Mouse (Mus musculus) cerebellum, postnatal 36 days (tissue): ENCODE measurements around the gene Slc17a5.

ENCODE experiments used
- DNase-seq, 2 experiments: peaks; one replicate each; pipeline ENCODE4 v3.0.0; 2021 to 2022; ENCODE audit warnings: mixed read lengths in 2 of 2

Slc17a5 gene

GRCm38 (mm10) chr9:78587914-78588313 is at the start of gene Slc17a5:
Slc17a5 (minus strand) TSS chr9:78588041.
- peak; percentile 87 to 90 for DNase-seq

- DNase-seq, result no peak
Measured at GRCm38 (mm10) chr9:78633976-78634375, 46.1 kb upstream of the Slc17a5 start.

GRCm38 (mm10) chr9:78631755-78632434 is 44.1 kb upstream of the Slc17a5 start:
- no peak for DNase-seq

GRCm38 (mm10) chr9:78629991-78630390 is 42.1 kb upstream of the Slc17a5 start:
- DNase-seq, result peak in 1 of 2 experiments; percentile 4

- DNase-seq, result no peak
Measured at GRCm38 (mm10) chr9:78623301-78623747, 35.5 kb upstream of the Slc17a5 start.

- DNase-seq, result no peak
Measured at GRCm38 (mm10) chr9:78619285-78619684, 31.4 kb upstream of the Slc17a5 start.

- DNase-seq, result peak; percentile 10 to 18
Measured at GRCm38 (mm10) chr9:78615401-78616021, 27.7 kb upstream of the Slc17a5 start, which contains the start of gene Cd109. Cd109 (plus strand) TSS chr9:78615546.

GRCm38 (mm10) chr9:78614201-78614600 is 26.4 kb upstream of the Slc17a5 start:
- peak in 1 of 2 experiments; percentile 5 for DNase-seq

- DNase-seq, result no peak
Measured at GRCm38 (mm10) chr9:78601046-78601730, 13.3 kb upstream of the Slc17a5 start.

- no peak for DNase-seq
Measured at GRCm38 (mm10) chr9:78599927-78600326, 12.1 kb upstream of the Slc17a5 start.

- DNase-seq, result peak; percentile 34 to 48
Measured at GRCm38 (mm10) chr9:78596834-78597233, 9.0 kb upstream of the Slc17a5 start.

- DNase-seq, result no peak
Measured at GRCm38 (mm10) chr9:78595769-78596555, 8.1 kb upstream of the Slc17a5 start.

GRCm38 (mm10) chr9:78595257-78595656 is 7.4 kb upstream of the Slc17a5 start:
- DNase-seq, result no peak

GRCm38 (mm10) chr9:78590471-78590870 is 2.6 kb upstream of the Slc17a5 start:
- DNase-seq, result no peak

GRCm38 (mm10) chr9:78588411-78589033 is 681 bp upstream of the Slc17a5 start:
- no peak for DNase-seq

GRCm38 (mm10) chr9:78587218-78587883 is 490 bp downstream of the Slc17a5 start:
- no peak for DNase-seq

GRCm38 (mm10) chr9:78579644-78580396 is 8.0 kb downstream of the Slc17a5 start:
- DNase-seq, result no peak

GRCm38 (mm10) chr9:78578824-78579223 is 9.0 kb downstream of the Slc17a5 start:
- no peak for DNase-seq

- DNase-seq, result no peak
Measured at GRCm38 (mm10) chr9:78576466-78576865, 11.4 kb downstream of the Slc17a5 start.

- no peak for DNase-seq
Measured at GRCm38 (mm10) chr9:78569934-78570333, 17.9 kb downstream of the Slc17a5 start.

GRCm38 (mm10) chr9:78559479-78559878 is 28.4 kb downstream of the Slc17a5 start:
- DNase-seq, result no peak
